Mouse (Mus musculus) cerebellum, adult 9-10 months (tissue): ENCODE data around the gene Prune2.

Experiments
- DNase-seq: peaks from one replicate; pipeline ENCODE4 v3.0.0; 2022

Prune2 gene

GRCm38 (mm10) chr19:16955613-16956271, at the start of gene Prune2:
Gene Prune2 (plus strand): TSS chr19:16956118.
- peak; percentile 12 for DNase-seq

- no peak for DNase-seq
Observed at GRCm38 (mm10) chr19:16911507-16911906, 44.4 kb upstream of the Prune2 start.

- no peak for DNase-seq
Observed at GRCm38 (mm10) chr19:16924516-16924915, 31.4 kb upstream of the Prune2 start.

- DNase-seq, result no peak
Observed at GRCm38 (mm10) chr19:16934664-16935063, 21.3 kb upstream of the Prune2 start.

- no peak for DNase-seq
Observed at GRCm38 (mm10) chr19:16948794-16949313, 7.1 kb upstream of the Prune2 start.

- DNase-seq, result no peak
Observed at GRCm38 (mm10) chr19:16949341-16949740, 6.6 kb upstream of the Prune2 start.

GRCm38 (mm10) chr19:16950051-16950450, 5.9 kb upstream of the Prune2 start:
- DNase-seq, result no peak

GRCm38 (mm10) chr19:16950664-16951363, 5.1 kb upstream of the Prune2 start:
- no peak for DNase-seq

GRCm38 (mm10) chr19:16954736-16955135, 1.2 kb upstream of the Prune2 start:
- no peak for DNase-seq

- DNase-seq, result no peak
Observed at GRCm38 (mm10) chr19:16955231-16955612, 696 bp upstream of the Prune2 start.

GRCm38 (mm10) chr19:16956319-16956718, 401 bp downstream of the Prune2 start:
- DNase-seq, result no peak

- DNase-seq, result no peak
Observed at GRCm38 (mm10) chr19:16959051-16959450, 3.1 kb downstream of the Prune2 start.

- DNase-seq, result no peak
Observed at GRCm38 (mm10) chr19:16959551-16959950, 3.6 kb downstream of the Prune2 start.

- DNase-seq, result no peak
Observed at GRCm38 (mm10) chr19:16961036-16961435, 5.1 kb downstream of the Prune2 start.

- no peak for DNase-seq
Observed at GRCm38 (mm10) chr19:16963178-16963577, 7.3 kb downstream of the Prune2 start.

- no peak for DNase-seq
Observed at GRCm38 (mm10) chr19:16968768-16969167, 12.8 kb downstream of the Prune2 start.

- DNase-seq, result no peak
Observed at GRCm38 (mm10) chr19:16970612-16971011, 14.7 kb downstream of the Prune2 start.

GRCm38 (mm10) chr19:16978910-16979309, 23.0 kb downstream of the Prune2 start:
- no peak for DNase-seq

GRCm38 (mm10) chr19:16981743-16982142, 25.8 kb downstream of the Prune2 start:
- no peak for DNase-seq

GRCm38 (mm10) chr19:16984897-16985296, 29.0 kb downstream of the Prune2 start:
- DNase-seq, result peak; percentile 40

GRCm38 (mm10) chr19:16987984-16988383, 32.1 kb downstream of the Prune2 start:
- DNase-seq, result no peak

GRCm38 (mm10) chr19:16992151-16992550, 36.2 kb downstream of the Prune2 start:
- no peak for DNase-seq

- no peak for DNase-seq
Observed at GRCm38 (mm10) chr19:16994260-16994659, 38.3 kb downstream of the Prune2 start.

- DNase-seq, result no peak
Observed at GRCm38 (mm10) chr19:16997915-16998314, 42.0 kb downstream of the Prune2 start.
